Mouse (Mus musculus): Measurements from ENCODE around the gene A430005L14Rik.

- TF ChIP-seq CTCF (IDR thresholded peaks at IDR 0.05; ENCODE audit: low read depth): no peak
- TF ChIP-seq EP300 (IDR thresholded peaks at IDR 0.05; ENCODE audit: low read depth): no peak
Measured at GRCm38 (mm10) chr4:153992715-153993114, 35.7 kb downstream of the A430005L14Rik start.

Data from liver, embryonic 14.5 days (tissue).